Mouse (Mus musculus) megakaryocyte-erythroid progenitor cell, adult 5-6 weeks (primary cell): Measurements from ENCODE around the gene Tra2a. TPM values are rescaled to one million over a fixed set of nuclear protein-coding genes. Genes with fewer than 3 reads are reported as not detected.
"Not testable (repeated sequence)": the region's sequence is repeated elsewhere in the genome, so short reads cannot be mapped to it uniquely, and the experiment has no call there.

Experiments
- ATAC-seq: replicated peaks from 2 replicates; pipeline ENCODE4 v1.8.0; 2016; ENCODE audit warnings: mild to moderate bottlenecking, inconsistent platforms; ENCODE audit not compliant: severe bottlenecking, poor library complexity, low FRiP score, low TSS enrichment
- total RNA-seq, 2 experiments: library from RNA; stranded (forward) in 1 of 2; stranded (reverse) in 1 of 2; fragments of 200-1000, 215-1000 nt in 1 of 2; fragments of >200 nt in 1 of 2; fragmentation: Nextera tagmentation in 1 of 2; gene quantifications; 2 replicates each; pipeline ENCODE4 v1.2.3; 2014 to 2017

Gene Tra2a
- total RNA-seq (2014; fragmentation: Nextera tagmentation) (160 and 198 TPM in 2 replicates), total RNA-seq (2017) (184 and 193 TPM in 2 replicates)

- peak; percentile 94 for ATAC-seq
These were observed at the start of gene Tra2a for GRCm38 (mm10) chr6:49263847-49264243. Gene Tra2a, minus strand, starts transcription at chr6:49264033.

GRCm38 (mm10) chr6:49298286-49298685, 34.5 kb upstream of the Tra2a start:
- ATAC-seq, result no peak

DNA sequence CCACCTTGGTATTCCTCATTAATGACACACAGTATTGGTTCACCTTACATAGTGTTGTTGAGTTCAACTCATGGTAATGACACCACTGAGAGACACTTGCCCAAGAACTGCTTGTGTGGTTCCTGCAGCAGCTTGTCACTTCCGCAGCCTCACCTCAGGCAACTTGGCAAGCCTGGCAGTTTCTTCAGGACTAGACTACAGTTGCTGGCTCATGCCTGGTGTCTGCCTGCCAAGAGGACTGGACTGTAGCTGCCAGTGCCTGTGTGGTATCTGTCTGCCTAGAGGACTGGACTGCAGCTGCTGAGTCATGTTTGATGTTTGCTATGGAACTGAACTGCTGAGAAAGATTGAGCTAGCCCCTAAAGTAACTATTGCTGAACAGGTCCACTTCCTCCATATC, 18.3 kb upstream of the Tra2a start:
- ATAC-seq, result 0 out of 2 replicates have a peak, but pooled peaks have one; percentile 52

- no peak for ATAC-seq
These were observed 17.1 kb upstream of the Tra2a start for GRCm38 (mm10) chr6:49280942-49281341.

DNA sequence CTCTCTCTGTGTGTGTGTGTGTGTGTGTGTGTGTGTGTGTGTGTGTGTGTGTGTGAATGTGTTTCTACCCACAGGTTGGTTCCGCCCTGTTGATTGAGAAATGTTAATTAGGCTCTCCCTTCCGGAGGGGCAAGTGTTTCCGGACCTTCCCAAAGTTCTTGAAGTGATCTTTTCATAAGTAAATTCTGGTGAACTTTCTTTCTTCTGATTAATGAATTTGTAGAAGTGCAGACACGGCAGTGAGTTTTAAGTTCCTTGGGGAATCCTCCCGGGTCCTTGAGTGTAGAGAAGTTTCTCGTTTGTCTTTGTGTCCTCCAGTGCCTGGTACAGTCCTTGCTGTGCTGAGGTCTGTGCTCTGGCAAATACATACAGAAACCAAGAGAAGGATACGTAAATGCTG, 11.5 kb upstream of the Tra2a start:
- no peak for ATAC-seq

DNA sequence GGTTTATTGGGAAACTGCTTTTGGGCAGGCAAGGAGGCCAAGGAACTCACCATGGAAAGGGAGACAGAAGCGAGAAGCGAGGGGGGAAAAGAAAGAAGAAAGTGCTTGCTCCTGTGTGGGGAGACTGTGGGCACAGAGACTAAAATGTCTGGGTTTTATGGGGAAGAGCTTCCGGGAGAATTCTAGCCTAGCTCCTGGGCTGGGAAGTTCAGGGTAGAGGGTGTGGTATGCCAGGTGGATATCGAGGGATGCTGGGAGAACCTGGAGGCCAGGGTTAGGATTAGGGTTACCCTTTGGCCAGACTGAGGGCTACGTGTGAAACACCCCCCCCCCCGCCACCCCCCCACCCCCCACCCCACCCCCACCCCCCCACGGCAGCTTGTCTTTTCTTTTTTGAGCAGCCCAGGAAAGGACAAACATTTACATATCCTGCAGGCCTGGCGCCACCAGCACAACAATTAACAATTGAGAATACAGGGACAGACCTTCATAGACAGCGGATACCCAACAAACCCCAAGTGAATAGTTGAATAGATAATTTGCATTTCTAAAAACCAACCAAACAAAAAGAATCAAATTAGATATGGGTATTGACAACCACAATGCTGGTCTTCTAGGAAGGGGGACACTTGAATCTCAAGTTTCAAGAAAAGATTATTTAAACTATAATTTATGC, 10.7 kb upstream of the Tra2a start:
- no peak for ATAC-seq

GRCm38 (mm10) chr6:49273934-49274333, 10.1 kb upstream of the Tra2a start:
- ATAC-seq, result no peak

DNA sequence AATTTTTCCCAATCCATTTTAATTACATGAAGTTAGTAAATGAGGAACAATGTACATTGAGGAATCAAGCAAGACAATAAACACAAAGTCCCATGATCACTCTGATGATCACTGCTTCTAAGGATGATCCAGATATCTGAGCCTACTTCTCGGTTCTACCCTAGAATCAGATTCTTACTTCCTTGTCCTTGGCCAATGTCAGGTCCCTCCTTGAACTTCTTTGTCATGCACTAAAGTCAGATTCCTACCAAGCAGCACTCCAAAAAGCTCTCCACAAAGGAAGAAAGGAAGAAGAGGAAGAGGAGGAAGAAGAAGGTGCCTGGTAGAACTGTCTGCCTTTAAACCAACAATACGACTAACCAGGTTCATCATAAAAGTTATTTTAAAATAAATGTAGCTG, 9.0 kb upstream of the Tra2a start:
- no peak for ATAC-seq

DNA sequence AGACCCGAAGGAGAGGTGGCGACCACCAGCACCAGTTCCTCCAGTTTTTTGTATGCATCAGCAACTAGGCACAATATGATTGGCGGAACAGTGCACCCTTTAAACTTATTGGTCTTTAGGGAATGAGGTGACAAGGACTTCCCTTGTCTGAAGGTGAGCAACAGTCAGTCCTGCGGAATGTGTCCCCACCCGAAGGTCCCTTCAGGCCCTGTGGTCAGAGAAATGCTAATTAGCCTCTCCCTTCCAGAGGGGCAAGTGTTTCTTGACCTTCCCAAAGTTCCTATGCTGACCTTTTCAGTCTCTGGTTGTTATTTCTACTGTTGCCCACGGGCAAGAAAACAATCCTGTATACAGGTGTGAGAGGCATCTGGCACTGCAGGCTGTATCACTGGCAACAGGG, 8.0 kb upstream of the Tra2a start:
- ATAC-seq, result no peak

GRCm38 (mm10) chr6:49269923-49270322, 6.1 kb upstream of the Tra2a start:
- ATAC-seq, result no peak

DNA sequence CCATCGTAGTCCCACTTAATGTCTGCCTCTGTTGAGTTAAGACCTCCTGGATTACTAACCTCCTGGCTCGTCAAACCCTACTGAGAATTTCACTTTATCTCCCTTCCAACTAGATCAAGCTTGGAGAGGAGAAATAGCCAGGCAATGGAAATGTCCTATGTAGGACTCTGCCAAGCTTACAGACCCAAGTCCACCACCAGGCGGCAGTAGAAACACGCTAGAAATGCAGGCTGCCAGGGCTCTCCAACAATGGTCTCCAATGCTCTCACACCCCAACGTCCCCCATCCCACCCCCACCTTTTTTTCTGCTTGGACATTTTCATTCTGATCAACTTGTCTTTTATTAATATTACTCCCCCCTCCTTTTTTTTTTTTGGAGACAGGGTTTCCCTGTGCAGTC, 5.4 kb upstream of the Tra2a start:
- peak; percentile 89 for ATAC-seq

DNA sequence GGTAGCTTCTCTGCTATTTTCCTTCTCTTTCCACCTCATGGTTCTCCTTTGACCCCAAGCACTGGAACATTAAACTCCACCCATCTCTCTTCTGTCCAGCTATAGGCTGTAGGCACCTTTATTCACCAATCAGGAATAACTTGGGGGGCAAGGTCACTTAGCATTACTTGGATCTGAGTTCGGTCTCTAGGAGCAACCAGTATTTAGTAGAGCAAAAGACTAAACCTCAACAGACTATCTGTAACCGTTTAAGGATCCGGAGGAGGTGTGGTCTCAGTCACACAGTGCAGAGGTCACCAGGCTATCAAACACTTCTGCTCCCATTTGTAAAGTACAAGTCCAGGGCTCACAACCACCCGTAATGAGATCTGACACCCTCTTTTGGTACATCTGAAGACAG, 3.9 kb upstream of the Tra2a start:
- ATAC-seq, result no peak

- not testable (repeated sequence) for ATAC-seq
These were observed 1.4 kb upstream of the Tra2a start for GRCm38 (mm10) chr6:49265207-49265606.

- ATAC-seq, result not testable (repeated sequence)
These were observed 613 bp upstream of the Tra2a start for GRCm38 (mm10) chr6:49264446-49264845.

GRCm38 (mm10) chr6:49263081-49263846, 569 bp downstream of the Tra2a start:
- peak; percentile 44 for ATAC-seq

- ATAC-seq, result no peak
These were observed 1.4 kb downstream of the Tra2a start for GRCm38 (mm10) chr6:49262421-49262820.

DNA sequence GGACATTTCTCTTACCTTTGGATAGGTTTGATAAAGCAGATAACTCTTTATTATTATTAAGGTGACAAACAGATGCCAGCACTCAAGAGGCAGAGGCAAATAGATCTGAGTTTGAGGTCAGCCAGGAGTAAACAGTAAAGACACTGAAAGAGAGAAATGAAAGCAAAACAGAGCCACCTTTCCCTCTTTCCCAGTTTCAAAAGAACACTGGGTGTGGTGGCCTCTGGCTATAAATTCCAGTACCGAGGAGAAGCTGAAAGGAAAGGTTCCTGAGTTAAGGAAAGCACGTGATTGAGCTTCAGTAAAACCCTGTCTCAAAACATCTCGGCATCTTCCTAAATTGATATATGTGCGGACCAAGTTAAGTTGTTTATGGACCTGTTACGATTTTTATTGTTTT, 4.1 kb downstream of the Tra2a start:
- ATAC-seq, result no peak

- no peak for ATAC-seq
These were observed 6.0 kb downstream of the Tra2a start for GRCm38 (mm10) chr6:49257880-49258279.

GRCm38 (mm10) chr6:49252207-49252606, 11.6 kb downstream of the Tra2a start:
- ATAC-seq, result no peak

DNA sequence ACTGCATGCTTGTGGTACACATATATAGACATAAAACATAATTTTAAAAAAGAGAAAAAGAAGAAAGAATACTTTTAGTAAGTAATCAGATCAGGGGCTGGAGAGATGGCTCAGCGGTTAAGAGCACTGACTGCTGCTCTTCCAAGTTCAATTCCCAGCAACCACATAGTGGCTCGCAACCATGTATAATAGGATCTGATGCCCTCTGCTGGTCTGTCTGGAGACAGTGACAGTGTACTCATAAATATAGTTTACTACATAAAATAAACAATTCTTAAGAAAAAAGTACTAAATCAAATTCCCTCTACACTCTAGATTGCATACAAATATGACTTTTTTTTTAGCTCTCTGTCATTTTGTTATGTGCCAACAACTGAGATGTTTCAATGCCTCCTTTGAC, 12.6 kb downstream of the Tra2a start:
- no peak; the same call in 1 of the 2 replicates for ATAC-seq

GRCm38 (mm10) chr6:49247246-49247645, 16.6 kb downstream of the Tra2a start:
- peak; percentile 71 for ATAC-seq
